Mouse (Mus musculus): ENCODE measurements around the gene Gpr39. TPM values are rescaled to one million over a fixed set of nuclear protein-coding genes. Genes with fewer than 3 reads are reported as not detected.

Gene Gpr39
- total and polyA plus RNA-seq, 3 experiments = not detected

- Histone ChIP-seq H3K9ac (ENCODE audit: control insufficient read depth, low read depth, low read length, poor library complexity, severe bottlenecking) (no peak overlapping the region), H3K4me1 (ENCODE audit: control insufficient read depth in 1 of 2, insufficient read depth in 2 of 2, low read length in 2 of 2) (no peaks in the 10 kb centered on the region), H3K9me3 (replicated peaks; ENCODE audit: insufficient read depth, low read length) (no peaks in the 10 kb centered on the region), H3K4me3 (ENCODE audit: control insufficient read depth in 1 of 2, insufficient read depth in 1 of 2, low read depth in 2 of 2, low read length in 2 of 2) (no peak overlapping the region), H3K36me3 (ENCODE audit: control insufficient read depth in 1 of 2, insufficient read depth in 2 of 2, low read length in 2 of 2) (no peaks in the 10 kb centered on the region), H3K79me2 (ENCODE audit: control insufficient read depth, insufficient read depth, low read length, poor library complexity) (no peaks in the 10 kb centered on the region), H3K27me3 (ENCODE audit: control insufficient read depth in 1 of 2, insufficient read depth in 2 of 2, low read length in 2 of 2) (no peaks in the 10 kb centered on the region), H3K27ac (ENCODE audit: control insufficient read depth, low read depth, low read length) (no peak overlapping the region)
- no peak for TF ChIP-seq EP300 (IDR thresholded peaks at IDR 0.05; ENCODE audit: low read depth in 1 of 2, low read length in 2 of 2)
- no peak for TF ChIP-seq MAX (IDR thresholded peaks at IDR 0.05; ENCODE audit: low read length)
- TF ChIP-seq ZMIZ1 (IDR thresholded peaks at IDR 0.05; ENCODE audit: low read depth, low read length) = no peak
- TF ChIP-seq USF2 (IDR thresholded peaks at IDR 0.05; ENCODE audit: borderline replicate concordance in 1 of 2, insufficient read depth in 1 of 2, low read depth in 1 of 2, low read length in 2 of 2) = no peak
- no peak for TF ChIP-seq ELF1 (IDR thresholded peaks at IDR 0.05; ENCODE audit: low read depth, low read length)
- no peak for TF ChIP-seq NELFE (IDR thresholded peaks at IDR 0.05; ENCODE audit: low read depth, low read length)
- no peak for TF ChIP-seq BHLHE40 (IDR thresholded peaks at IDR 0.05; ENCODE audit: borderline replicate concordance, low read depth, low read length)
- no peak for TF ChIP-seq MAZ (IDR thresholded peaks at IDR 0.05; ENCODE audit: low read depth, low read length)
- no peak for TF ChIP-seq ZNF384 (IDR thresholded peaks at IDR 0.05; ENCODE audit: low read depth, low read length)
- no peak for TF ChIP-seq TBP (IDR thresholded peaks at IDR 0.05; ENCODE audit: low read depth, low read length)
- no peak for TF ChIP-seq SMC3 (IDR thresholded peaks at IDR 0.05; ENCODE audit: low read depth, low read length)
- no peak for DNase-seq (ENCODE audit: low read depth, low spot score)
These were observed 160.7 kb downstream of the Gpr39 start for GRCm38 (mm10) chr1:125837507-125837906.

GRCm38 (mm10) chr1:125839746-125840392, 163.1 kb downstream of the Gpr39 start:
- Histone ChIP-seq H3K4me3 (ENCODE audit: control insufficient read depth in 1 of 2, insufficient read depth in 1 of 2, low read depth in 2 of 2, low read length in 2 of 2) (no peak overlapping the region), H3K36me3 (ENCODE audit: control insufficient read depth in 1 of 2, insufficient read depth in 2 of 2, low read length in 2 of 2) (no peaks in the 10 kb centered on the region), H3K27ac (ENCODE audit: control insufficient read depth, low read depth, low read length) (no peak overlapping the region), H3K4me1 (ENCODE audit: control insufficient read depth in 1 of 2, insufficient read depth in 2 of 2, low read length in 2 of 2) (no peaks in the 10 kb centered on the region), H3K9ac (ENCODE audit: control insufficient read depth, low read depth, low read length, poor library complexity, severe bottlenecking) (no peak overlapping the region), H3K27me3 (ENCODE audit: control insufficient read depth in 1 of 2, insufficient read depth in 2 of 2, low read length in 2 of 2) (no peaks in the 10 kb centered on the region), H3K79me2 (ENCODE audit: control insufficient read depth, insufficient read depth, low read length, poor library complexity) (no peaks in the 10 kb centered on the region), H3K9me3 (replicated peaks; ENCODE audit: insufficient read depth, low read length) (no peaks in the 10 kb centered on the region)
- DNase-seq (ENCODE audit: low read depth, low spot score) = no peak
- no peak for TF ChIP-seq UBTF (IDR thresholded peaks at IDR 0.05; ENCODE audit: borderline replicate concordance, insufficient read depth, low read depth, low read length)
- TF ChIP-seq POLR2A (IDR thresholded peaks at IDR 0.05; ENCODE audit: control insufficient read depth in 1 of 2, insufficient read depth in 1 of 2, low read depth in 1 of 2, low read length in 2 of 2, poor library complexity in 1 of 2) = no peak
- TF ChIP-seq E2F4 (IDR thresholded peaks at IDR 0.05; ENCODE audit: borderline replicate concordance, low read depth, low read length) = no peak
- no peak for TF ChIP-seq RAD21 (IDR thresholded peaks at IDR 0.05; ENCODE audit: low read depth, low read length)
- TF ChIP-seq ZKSCAN1 (IDR thresholded peaks at IDR 0.05; ENCODE audit: low read depth, low read length) = no peak
- TF ChIP-seq ZC3H11A (IDR thresholded peaks at IDR 0.05; ENCODE audit: low read depth, low read length) = no peak

Measured in MEL (cell line).